Mouse (Mus musculus): ENCODE results near the gene Lsm14a.
A peak's percentile ranks its signal among the peaks of the same experiment; 100 is the strongest.

Gene Lsm14a

DNA sequence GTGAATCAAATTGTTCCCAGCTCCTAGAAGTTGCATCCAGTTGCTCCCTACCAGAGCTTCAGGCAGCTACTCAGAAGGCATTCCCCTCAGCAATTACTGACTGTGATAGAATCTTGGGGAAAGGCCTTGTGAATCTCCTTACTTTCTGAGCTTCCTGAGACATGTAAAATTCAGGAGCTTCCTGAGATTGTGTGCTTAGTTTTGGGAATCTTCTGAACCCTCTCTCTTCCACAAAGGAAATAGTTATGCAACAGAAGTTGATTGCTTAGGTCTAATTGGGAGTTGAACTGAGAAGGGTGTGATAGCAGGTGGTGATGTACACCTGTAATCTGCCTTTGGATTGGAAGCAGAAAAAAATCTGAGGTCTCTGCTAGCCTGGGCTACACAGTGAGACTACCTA lies at the start of gene Lsm14a:
Gene Lsm14a, minus strand, starts transcription at position 101 of the 400 bp plus-strand sequence.
- no peak for DNase-seq (ENCODE audit: low read depth)

DNA sequence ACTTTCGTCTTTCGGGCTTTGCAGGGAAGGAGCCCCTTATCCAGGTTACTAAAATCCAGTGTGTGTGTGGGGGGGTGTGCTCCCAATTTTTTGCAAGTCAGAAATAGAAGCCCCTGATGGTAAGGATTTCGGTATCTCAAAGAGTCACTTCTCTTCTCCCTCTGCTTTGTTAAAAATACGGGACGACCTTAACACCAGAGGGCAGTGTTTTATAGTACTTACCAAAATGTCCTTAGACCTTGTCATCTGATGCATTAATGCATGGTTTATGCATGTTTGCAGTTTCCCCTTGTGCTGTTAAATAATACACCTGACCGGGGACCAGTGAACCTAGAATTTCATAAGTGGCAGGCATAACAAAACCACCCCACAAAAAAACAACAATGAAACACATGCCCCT lies 45.8 kb upstream of the Lsm14a start:
- no peak for DNase-seq (ENCODE audit: low read depth)

DNA sequence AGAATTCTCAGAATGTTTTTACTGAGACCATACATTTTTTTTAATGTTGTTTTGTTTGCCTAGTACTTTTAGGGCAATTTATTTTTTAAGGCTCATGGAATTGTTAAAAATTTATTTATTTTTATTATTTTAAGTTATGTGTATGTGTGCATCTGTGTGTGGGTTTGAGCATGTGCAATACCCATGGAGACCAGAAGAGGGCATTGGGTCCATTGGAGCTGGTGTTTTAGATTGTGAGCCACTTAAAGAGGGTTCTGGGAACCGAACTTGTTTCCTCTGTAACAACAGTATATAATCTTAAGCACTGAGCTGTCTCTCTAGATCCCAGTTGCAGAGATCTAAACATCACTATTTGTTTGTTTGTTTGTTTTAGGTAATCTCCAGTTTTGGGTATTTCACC lies 40.5 kb upstream of the Lsm14a start:
- DNase-seq (ENCODE audit: low read depth): no peak

DNA sequence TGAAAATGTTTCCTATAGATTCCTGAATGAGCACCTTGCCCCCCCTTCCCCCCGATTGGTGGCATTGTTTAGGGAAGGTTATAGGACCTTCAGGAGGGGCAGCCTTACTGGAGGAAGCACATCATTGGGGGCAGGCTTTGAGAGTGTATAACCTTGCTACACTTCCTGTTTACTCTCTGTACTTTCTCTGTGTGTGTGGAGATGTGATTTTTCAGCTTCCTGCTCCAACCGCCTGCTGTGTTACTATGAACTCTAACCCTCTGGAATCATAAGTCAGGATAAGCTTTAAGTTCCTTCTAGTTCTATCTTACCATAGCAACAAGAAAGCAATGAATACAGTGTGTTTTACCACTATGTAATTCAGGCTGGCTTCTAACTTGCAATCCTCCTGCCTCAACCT lies 28.1 kb upstream of the Lsm14a start:
- no peak for DNase-seq (ENCODE audit: low read depth)

DNA sequence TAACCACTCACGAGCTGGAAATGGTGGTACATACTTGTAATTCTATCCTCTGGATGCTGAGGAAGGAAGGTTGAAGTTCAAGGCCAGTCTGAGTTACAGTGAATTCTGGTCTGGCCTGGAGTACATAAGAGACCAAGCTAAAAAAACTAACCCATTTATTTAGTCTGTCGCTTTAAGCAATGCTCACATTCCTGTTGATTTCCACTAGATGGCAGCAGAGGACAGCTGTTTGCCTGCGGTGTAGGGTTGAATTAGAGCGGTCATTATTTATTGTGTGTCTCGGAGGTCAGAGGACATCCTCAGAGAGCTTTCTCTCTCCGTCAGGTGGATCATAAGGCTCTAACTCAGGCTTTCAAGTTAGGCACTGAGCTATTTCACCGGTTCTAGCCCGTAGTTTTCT lies 14.4 kb upstream of the Lsm14a start:
- DNase-seq (ENCODE audit: low read depth): no peak

DNA sequence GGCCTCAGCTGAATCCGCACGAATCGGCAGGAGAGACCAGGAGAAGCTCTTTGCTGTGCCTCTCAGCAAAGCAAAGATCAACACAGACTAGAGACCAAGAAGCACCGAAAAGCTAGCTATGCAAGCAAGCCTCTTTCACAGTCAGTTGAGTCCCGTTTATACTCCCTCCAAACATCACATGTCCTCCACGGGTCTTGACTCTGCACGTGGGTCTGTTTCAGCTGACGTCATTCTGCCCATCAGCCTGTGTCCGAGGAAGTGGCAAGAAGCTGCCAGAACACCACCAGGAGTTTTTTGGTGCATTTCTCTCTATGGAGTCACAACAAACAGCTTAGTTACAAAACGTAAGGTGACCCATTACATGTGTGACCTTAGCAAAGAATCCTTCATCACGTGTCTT lies 10.8 kb upstream of the Lsm14a start:
- no peak for DNase-seq (ENCODE audit: low read depth)

DNA sequence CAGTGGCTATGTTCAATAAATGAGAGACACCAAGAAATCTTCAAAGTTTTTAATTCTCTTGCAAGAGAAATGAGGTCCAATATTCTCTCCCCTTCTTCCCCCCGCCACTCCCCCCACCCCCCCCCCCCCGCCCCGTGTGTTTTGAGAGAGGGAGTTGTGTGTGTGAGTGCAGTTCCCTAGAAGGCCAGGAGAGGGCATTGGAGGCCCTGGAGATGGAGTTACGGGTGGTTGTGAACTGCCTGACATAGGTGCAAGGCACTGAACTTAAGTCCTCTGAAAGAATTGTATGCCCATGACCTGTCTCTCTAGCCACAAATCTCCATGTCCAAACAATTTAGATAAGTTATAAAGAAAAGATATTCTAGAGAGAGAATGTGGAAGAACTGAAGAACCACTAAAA lies 7.0 kb upstream of the Lsm14a start:
- no peak for DNase-seq (ENCODE audit: low read depth)

DNA sequence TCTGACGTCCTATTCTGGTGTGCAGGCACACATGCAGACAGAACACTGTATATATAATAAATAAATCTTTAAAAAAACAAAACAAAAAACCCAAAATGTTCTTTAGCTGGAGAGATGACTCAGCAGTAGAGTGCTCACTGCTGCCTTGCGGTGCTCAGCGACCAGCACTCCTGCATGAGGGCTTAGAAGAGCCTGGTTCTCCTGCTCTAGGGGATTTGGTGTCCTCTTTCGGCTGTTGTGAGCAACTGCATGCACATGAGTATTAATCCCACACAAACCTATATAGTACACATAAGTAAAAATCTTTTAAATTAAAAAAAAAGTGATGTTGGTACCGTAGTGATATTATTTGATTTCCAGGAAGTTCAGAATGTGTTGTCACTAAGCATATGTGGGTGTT lies 5.7 kb upstream of the Lsm14a start:
- no peak for DNase-seq (ENCODE audit: low read depth)

DNA sequence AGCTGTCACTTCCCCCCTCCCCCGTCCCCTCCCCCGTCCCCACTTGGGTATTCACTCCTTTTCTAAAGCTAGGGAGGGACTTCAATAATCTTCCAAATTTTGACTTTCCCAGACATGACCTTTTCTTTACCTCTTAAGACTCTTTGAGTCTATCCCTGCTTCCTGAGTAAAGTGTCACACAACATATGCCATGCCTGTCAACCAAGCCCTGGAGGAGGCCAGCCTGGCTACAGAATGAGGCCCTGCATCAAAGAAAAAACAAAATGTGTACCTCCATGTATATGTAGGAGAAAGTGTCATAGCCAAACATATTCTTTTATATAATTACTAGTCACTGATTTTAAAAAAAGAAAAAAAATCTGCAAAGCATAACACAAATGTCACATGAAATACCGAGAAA lies 3.7 kb upstream of the Lsm14a start:
- DNase-seq (ENCODE audit: low read depth): no peak

DNA sequence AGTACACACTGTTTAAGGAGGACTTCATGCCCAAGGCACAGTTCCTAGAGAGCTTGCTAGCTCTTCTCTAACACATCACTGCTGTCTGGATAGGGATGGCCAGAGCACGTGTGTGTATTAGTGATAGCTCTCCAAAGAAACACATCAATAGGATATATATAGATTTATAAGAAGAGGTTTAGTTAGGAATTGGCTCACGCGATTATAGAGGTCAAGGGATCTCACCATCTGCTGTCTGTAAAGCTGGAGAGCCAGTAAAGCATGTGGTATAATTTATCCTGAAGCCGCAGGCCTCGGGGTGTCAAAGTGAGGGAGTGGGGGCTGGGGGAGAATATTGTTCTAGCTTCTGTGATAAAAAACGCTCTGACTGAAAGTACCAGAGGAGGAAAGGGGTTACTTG lies 2.6 kb upstream of the Lsm14a start:
- no peak for DNase-seq (ENCODE audit: low read depth)

DNA sequence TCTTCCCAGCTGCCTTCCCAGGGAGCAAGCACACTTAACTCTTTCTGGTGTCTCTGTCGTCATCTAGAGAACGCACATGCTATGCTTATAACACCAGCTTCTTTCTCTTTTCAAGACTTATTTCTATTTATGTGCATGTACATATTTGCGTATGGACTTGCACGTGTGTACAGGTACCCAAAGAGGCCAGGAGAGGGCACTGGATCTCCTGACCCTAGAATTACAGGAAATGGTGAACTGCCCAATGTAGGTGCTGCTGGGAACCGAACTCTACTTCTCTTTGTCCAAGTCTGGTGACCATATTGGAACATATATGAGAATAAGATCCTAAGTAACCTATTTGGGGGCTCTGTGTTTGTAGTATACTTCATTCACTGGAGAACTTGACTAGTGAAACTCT lies 1.5 kb upstream of the Lsm14a start:
- DNase-seq (ENCODE audit: low read depth): no peak

DNA sequence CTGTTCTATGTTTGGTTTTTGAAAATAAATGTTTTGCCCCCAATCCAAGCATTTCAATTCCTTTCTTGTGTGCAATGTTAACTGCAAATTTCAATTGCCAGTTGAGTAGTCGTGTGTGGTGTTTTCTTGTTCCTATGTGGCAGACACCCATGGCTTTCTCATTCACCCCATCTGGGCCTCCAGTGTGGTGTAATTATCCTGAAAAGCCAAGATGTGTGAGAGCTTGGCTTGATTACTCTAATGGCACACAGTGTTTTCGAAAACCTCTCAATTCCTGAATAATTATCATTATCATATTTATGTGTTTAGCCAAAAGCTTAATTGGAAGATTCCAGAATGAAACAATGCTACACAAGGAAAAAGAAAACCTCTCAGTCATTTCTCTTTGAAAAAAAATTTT lies 976 bp upstream of the Lsm14a start:
- no peak for DNase-seq (ENCODE audit: low read depth)

DNA sequence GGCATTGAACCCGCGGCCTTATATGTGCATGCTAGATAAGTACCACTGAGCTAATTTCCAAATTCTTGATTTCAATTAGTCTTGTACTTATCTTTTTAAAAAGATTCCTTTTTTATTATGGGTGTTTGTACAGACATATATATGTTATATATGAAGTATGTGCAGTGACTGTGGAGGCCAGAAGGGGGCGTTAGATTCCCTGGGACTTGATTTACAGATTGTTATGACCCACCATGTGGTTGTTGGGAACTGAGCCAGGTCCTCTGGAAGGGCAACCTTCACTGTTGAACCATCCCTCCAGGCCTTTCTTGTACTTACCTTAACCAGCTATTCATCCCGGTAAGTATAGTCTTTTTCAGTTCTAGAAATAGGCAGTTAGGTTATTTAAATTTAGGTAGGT lies 780 bp downstream of the Lsm14a start:
- no peak for DNase-seq (ENCODE audit: low read depth)

DNA sequence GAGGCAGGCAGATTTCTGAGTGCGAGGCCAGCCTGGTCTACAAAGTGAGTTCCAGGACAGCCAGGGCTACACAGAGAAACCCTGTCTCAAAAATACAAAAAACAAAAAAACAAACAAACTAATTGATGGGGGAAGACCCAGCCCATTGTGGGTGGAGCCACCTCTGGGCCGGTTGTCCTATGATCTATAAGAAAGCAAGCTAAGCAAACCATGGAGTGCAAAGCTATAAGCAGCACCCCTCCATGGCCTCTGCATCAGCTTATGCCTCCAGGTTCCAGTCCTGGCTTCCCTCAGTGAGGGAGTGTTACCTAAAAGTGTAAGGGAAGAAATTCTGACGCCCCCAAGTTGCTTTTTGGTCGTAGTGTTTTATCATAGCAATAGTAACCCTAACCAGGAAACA lies 1.4 kb downstream of the Lsm14a start:
- no peak for DNase-seq (ENCODE audit: low read depth)

DNA sequence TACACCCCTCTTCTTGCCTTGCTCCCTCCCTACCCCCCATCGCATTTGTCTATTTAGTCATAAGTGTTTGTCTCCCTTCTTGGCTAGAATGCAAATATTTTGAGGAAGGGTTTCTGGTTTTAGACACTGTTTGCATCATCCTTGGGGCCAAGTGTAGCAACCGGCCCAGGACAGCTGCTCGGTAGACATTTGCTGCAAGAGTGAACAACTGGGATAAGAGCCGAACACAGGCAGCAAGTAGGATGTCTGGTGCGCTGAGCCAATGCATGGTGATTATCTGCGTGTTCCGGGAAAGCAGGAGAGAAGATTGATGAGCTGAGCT lies 2.3 kb downstream of the Lsm14a start:
- no peak for DNase-seq (ENCODE audit: low read depth)

DNA sequence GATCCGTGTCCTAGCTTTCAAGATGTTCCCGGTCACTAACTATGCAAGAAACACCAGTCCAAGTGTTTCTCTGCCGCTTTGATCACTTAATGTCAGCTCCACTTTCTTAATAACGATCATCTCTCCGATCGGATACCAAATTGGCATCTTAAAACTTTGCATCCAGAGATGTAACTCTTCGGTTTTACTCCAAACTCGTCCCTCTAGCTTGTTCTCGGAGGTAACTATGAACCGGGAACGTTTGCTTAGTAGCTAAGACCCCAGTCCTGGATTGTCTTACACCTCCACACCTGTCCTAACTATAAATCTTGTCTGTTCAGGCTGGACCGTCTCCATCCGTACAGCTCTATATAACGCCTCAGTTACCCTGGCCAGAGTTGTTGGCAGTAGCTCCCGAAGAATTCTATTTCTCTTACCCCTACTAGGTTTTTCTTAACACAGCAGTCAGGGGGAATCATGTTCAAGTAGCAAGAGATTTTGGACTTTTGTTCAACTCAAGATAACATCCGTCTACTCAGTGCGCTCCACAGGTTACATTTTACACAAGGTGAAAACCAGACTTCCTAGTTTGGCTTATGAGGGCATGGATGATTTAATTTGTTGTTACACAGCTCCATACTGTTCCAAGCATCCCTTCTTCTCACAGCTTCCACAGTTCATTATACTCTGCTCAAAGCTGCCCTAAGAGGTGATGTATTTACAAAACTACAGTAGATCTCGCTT lies 2.8 kb downstream of the Lsm14a start:
- DNase-seq (ENCODE audit: low read depth): no peak

DNA sequence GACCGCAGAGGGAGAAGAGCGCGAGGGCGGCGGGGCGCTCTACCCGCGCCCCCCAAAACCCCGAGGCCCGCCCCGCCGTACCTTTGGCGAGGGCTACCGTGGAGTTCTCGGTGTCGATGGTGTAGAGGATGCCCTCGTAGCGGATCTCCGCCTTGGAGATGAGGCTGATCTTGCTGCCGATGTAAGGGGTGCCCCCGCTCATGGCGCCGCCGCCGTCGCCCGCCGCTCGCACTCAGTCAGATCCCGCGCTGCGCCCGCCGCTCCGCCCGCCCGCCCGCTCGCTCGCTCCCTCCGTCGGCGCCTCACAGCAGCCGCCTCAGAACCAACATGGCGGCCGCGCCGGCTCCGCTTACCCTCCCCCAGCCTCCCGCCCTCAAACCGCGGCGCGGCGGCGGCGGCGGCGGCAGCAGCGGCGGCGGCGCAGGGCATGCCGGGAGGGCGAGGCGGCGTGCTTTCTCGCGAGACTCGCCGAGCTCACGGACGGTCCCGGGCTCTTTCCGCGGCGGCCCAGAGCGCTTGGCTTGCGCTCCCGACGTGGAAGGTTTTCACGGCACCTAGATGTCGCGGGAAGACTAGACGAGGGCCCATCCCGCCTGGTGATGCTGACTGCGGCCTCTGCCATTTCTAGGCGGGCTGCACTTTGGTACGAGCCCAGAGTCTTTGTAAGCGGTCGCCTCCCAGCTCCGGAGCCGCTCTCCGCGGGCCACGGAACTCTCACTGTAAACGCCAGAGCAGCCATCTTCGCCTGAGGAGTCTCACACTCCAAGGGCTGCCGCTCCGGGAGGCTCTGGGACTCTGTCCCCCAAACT lies 3.6 kb downstream of the Lsm14a start:
- DNase-seq (ENCODE audit: low read depth): peak; percentile 85

DNA sequence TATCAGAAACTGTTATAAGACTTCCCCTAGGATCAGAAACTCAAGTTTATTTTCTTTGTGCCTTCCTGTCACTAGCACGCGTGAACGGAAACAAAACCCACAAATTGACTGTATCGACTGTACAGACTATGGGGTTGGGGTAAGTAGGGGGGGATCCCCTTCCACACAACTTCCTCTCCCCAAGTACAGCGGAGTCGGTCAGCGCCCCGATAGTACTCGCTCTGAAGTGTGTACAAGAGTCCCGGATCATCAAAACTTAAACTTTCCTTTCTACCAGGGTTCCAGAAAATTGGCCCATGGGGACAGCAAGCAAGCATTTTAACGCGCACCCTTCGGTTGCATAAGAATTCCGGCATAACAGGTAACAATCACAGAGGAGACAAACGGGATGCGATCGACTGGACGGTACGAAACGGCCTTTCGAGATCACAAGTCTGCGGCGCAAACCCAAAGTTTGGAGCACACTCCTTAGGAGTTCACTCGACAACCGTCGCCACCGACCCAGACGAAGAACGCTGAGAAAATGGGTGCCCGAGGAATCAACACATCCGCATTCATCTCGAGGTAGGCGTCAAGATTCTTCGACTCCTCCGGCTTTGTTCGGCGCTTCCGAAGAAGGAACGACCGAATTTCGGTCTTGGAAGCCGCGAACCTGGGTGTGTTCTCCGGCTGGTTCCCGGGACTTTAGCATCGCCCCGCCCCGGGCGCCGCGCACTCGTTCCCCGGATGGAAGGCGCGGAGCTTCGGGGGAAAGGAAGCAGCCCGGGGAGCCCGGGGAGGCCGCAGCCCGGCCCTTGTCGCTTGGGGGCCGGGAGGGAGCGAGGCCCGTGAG lies 4.5 kb downstream of the Lsm14a start:
- DNase-seq (ENCODE audit: low read depth): no peak

DNA sequence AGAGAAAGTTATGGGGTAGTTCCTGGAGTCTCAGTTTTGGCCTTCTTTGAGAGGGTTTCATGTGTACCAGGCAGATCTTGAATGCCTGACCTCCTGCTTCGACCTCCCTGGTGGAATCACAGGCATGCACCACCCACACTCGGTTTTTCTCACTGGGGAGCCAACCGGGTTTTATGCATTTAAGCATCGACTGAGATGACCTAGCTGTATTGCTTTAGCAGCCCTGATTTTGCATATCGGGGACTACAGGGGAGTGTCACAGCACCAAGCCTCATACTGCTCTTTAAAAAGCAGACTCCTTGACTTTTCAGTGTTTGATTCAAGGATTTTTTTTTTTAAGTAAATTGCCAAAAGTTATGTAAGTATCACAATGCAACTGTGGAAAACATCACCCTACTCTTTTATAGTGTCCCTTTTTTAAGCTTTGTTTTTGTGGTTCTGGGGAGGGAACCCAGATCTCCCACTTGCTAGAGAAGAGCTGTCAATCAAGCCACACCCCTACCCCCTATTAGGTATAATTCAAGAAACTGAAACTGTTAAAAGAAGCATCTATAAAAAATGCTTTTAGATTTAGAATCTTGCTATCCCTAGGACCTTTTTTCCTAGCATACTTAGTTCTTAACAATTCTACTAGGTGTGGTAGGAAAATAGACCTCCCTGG lies 5.2 kb downstream of the Lsm14a start:
- no peak for DNase-seq (ENCODE audit: low read depth)

DNA sequence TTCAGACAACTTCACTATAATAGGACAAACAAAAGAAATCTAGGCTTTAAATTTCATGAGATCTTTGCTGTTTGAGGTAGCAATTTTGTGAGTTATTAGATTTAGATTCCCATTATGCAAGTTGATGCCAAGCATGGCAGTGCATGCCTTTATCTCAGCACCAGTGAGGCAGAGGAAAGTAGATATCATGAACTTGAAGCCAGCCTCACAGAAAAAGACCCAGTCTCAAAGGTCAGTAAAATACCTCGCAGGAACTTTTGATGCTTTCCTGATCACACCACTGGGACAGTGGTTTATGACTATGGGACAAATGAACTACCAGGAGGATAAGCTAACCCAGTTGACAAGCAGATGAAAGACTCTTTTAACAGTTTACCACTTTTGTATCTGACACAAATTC lies 10.3 kb downstream of the Lsm14a start:
- DNase-seq (ENCODE audit: low read depth): no peak

DNA sequence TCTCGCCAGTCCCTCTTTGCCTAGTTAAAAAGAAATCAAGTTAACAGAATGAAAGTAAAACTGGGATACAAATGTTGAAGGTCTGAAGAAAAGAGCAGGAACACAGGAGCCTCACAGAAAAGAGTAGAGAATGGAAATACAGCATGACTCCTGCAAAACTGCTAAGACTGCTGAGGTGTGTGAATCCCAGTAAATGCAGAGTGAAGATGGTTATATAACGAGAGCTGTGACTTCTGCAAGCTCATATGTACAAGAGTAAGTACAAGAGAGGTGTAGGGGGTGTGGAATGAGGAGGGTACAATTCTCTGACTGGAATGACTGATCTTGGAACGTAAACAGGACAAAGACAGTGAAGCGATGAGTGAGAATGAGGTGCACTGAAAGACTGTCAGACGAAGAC lies 11.4 kb downstream of the Lsm14a start:
- DNase-seq (ENCODE audit: low read depth): no peak

DNA sequence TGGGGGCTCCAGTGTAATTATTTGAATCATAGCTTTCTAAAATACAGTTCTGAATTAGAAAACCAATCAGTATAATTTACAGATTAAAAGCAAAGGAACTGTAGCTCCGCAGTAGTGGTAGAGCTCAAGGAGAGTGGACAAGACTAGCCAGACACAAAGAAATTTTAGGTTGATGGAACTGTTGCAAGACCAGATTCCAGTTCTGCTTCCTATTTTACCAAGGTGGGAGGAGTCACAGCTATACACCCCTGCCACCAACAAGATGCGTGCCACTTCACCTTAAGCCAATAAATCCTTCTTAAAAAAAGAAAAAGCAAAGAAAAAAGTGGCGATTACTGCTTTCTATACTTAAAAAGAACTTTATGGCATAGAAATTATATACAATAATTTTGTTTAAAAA lies 12.8 kb downstream of the Lsm14a start:
- DNase-seq (ENCODE audit: low read depth): no peak

DNA sequence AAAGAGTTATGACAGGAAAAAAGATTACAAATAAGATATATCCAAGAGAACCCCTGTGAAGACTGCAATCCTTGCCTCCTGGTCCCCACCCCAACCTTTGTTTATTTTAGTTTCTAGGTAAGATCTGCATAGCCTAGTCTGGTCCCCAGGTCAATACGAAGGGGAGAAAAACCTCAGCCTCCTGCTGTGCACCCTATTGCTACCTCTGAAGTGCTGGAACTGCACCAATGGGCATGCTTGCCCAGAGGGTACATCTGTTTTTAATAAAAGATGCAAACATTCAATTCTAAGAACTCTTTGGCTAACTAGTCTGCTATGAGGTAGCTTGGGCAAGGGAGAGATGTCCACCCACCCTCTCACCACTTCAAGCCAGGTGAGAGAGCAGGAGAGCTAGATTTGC lies 19.2 kb downstream of the Lsm14a start:
- DNase-seq (ENCODE audit: low read depth): no peak
